In genomic region chr9:14750901-14751502, GRCm38 (mm10) we compare ENCODE assay signal across 8 mouse cellular contexts. TPM values are rescaled to one million over a fixed set of nuclear protein-coding genes. Genes with fewer than 3 reads are reported as not detected.
DNase-seq lines count a peak whose midpoint lies in the region; ATAC-seq and TF ChIP-seq lines count a peak whose summit lies in the region.

No protein-coding gene starts in this region.

- WGBS in kidney, postnatal 0 days: 66% methylated on average over 42 of the region's 42 CpGs
- 56% methylated on average over 42 of the region's 42 CpGs for WGBS in hindbrain, embryonic 11.5 days

- ATAC-seq in kidney, postnatal 0 days (replicated peaks; ENCODE audit: low FRiP score, low read depth): peak; percentile 18; the same call in 1 of the 2 replicates
- peak; percentile 7 for ATAC-seq in hindbrain, embryonic 11.5 days (ENCODE audit: low FRiP score)
- ATAC-seq in megakaryocyte-erythroid progenitor cell, adult 5-6 weeks (replicated peaks; ENCODE audit: low FRiP score, low TSS enrichment, poor library complexity, severe bottlenecking): no peak
- no peak for ATAC-seq in cerebellum, adult (ENCODE audit: insufficient number of reproducible peaks, low FRiP score, low TSS enrichment)

- H3K4me1 ChIP-seq in kidney, postnatal 0 days (replicated peaks; ENCODE audit: insufficient read depth, low read length): peaks cover 11% of the 10 kb centered on the region
- H3K4me1 ChIP-seq in cortical plate, adult 2 months (ENCODE audit: control insufficient read depth, insufficient read depth, low read length): no peaks in the 10 kb centered on the region
- peaks cover 3% of the 10 kb centered on the region; the same call in 1 of the 2 replicates for H3K4me1 ChIP-seq in hindbrain, embryonic 11.5 days (replicated peaks; ENCODE audit: control insufficient read depth, insufficient read depth, low read length)

- TF ChIP-seq POLR2A in cortical plate, adult 2 months (IDR thresholded peaks at IDR 0.05; ENCODE audit: extremely low read depth, insufficient read depth, low read length): no peak

- TF ChIP-seq CTCF in kidney, postnatal 0 days (IDR thresholded peaks at IDR 0.05; ENCODE audit: low read depth): no peak
- no peak for TF ChIP-seq CTCF in cortical plate, adult 2 months (IDR thresholded peaks at IDR 0.05; ENCODE audit: extremely low read depth, insufficient read depth, low read length)

- DNase-seq in kidney, postnatal 0 days (ENCODE audit: low spot score): no peak
- no peak for DNase-seq in kidney, adult 11 months
- DNase-seq in hindbrain, embryonic 11.5 days (ENCODE audit: low spot score): no peak
- DNase-seq in lung, postnatal 10 days: peak; percentile 16
- no peak for DNase-seq in embryo, embryonic 10 days (ENCODE audit: low spot score)

- peak overlapping the region; percentile 49 for H3K4me3 ChIP-seq in kidney, postnatal 0 days (replicated peaks; ENCODE audit: low read depth, low read length)
- peak overlapping the region; percentile 18; the same call in 1 of the 2 replicates for H3K4me3 ChIP-seq in cortical plate, adult 2 months (ENCODE audit: insufficient read depth, low read length)
- peak overlapping the region; percentile 43 for H3K4me3 ChIP-seq in hindbrain, embryonic 11.5 days (ENCODE audit: low read depth, low read length)

- no peaks in the 10 kb centered on the region for H3K36me3 ChIP-seq in kidney, postnatal 0 days (ENCODE audit: insufficient read depth, low read length)
- no peaks in the 10 kb centered on the region for H3K36me3 ChIP-seq in hindbrain, embryonic 11.5 days (ENCODE audit: control insufficient read depth, insufficient read depth, low read length)

- peak overlapping the region; percentile 56 for H3K9ac ChIP-seq in kidney, postnatal 0 days (ENCODE audit: low read depth, low read length)
- H3K9ac ChIP-seq in hindbrain, embryonic 11.5 days (ENCODE audit: low read depth, low read length): peak overlapping the region; percentile 55; the same call in 1 of the 2 replicates

- H3K4me2 ChIP-seq in kidney, postnatal 0 days (ENCODE audit: low read length): peak overlapping the region; percentile 95
- peak overlapping the region; percentile 74 for H3K4me2 ChIP-seq in hindbrain, embryonic 11.5 days (replicated peaks; ENCODE audit: low read depth, low read length)

- no peaks in the 10 kb centered on the region for H3K9me3 ChIP-seq in kidney, postnatal 0 days (replicated peaks; ENCODE audit: low read length)
- no peaks in the 10 kb centered on the region for H3K9me3 ChIP-seq in hindbrain, embryonic 11.5 days (ENCODE audit: control insufficient read depth, low read length)

- H3K27me3 ChIP-seq in kidney, postnatal 0 days (ENCODE audit: insufficient read depth, low read length): no peaks in the 10 kb centered on the region
- H3K27me3 ChIP-seq in hindbrain, embryonic 11.5 days (ENCODE audit: control insufficient read depth, insufficient read depth, low read length): peaks cover 10% of the 10 kb centered on the region; the same call in 1 of the 2 replicates

- H3K27ac ChIP-seq in kidney, postnatal 0 days: no peak overlapping the region
- H3K27ac ChIP-seq in cortical plate, adult 2 months (ENCODE audit: insufficient read depth, low read length): no peak overlapping the region
- no peak overlapping the region for H3K27ac ChIP-seq in hindbrain, embryonic 11.5 days (ENCODE audit: low read depth, low read length)

RNA-seq across cellular contexts. Expression of gene Fut4, which starts 1.2 kb away (rescaled TPM):
- 2.9 and 3.2 TPM in 2 replicates for polyA plus RNA-seq in kidney, postnatal 0 days (2015; fragmentation: Nextera tagmentation; extraction: Ambion mirVana)
- polyA plus RNA-seq in cortical plate, adult 2 months (2012; rRNA removed): 0.11 and 0.15 TPM in 2 replicates
- polyA plus RNA-seq in hindbrain, embryonic 11.5 days (2014; fragmentation: Nextera tagmentation; extraction: Ambion mirVana): 1.5 and 2.4 TPM in 2 replicates
- total RNA-seq in megakaryocyte-erythroid progenitor cell, adult 5-6 weeks (2014; fragmentation: Nextera tagmentation): 0.48 and 0.72 TPM in 2 replicates
- 0.57 and 1.1 TPM in 2 replicates for total RNA-seq in megakaryocyte-erythroid progenitor cell, adult 5-6 weeks (2017)

RNA-seq across cellular contexts. Expression of gene Piwil4, which starts 10.5 kb away (rescaled TPM):
- 0.08 and 0.11 TPM in 2 replicates for polyA plus RNA-seq in kidney, postnatal 0 days (2015; fragmentation: Nextera tagmentation; extraction: Ambion mirVana)
- 0.06 TPM in 1 of 2 replicates, not detected in the other for polyA plus RNA-seq in cortical plate, adult 2 months (2012; rRNA removed)
- 0.62 and 0.77 TPM in 2 replicates for polyA plus RNA-seq in hindbrain, embryonic 11.5 days (2014; fragmentation: Nextera tagmentation; extraction: Ambion mirVana)
- not detected in 2 replicates for total RNA-seq in megakaryocyte-erythroid progenitor cell, adult 5-6 weeks (2014; fragmentation: Nextera tagmentation)
- not detected in 2 replicates for total RNA-seq in megakaryocyte-erythroid progenitor cell, adult 5-6 weeks (2017)

RNA-seq across cellular contexts. Expression of gene 1700012B09Rik, which starts 19.8 kb away (rescaled TPM):
- polyA plus RNA-seq in kidney, postnatal 0 days (2015; fragmentation: Nextera tagmentation; extraction: Ambion mirVana): not detected in 2 replicates
- polyA plus RNA-seq in cortical plate, adult 2 months (2012; rRNA removed): 0.69 TPM in 1 of 2 replicates, not detected in the other
- polyA plus RNA-seq in hindbrain, embryonic 11.5 days (2014; fragmentation: Nextera tagmentation; extraction: Ambion mirVana): 5.5 and 5.9 TPM in 2 replicates
- not detected in 2 replicates for total RNA-seq in megakaryocyte-erythroid progenitor cell, adult 5-6 weeks (2014; fragmentation: Nextera tagmentation)
- total RNA-seq in megakaryocyte-erythroid progenitor cell, adult 5-6 weeks (2017): not detected in 2 replicates

RNA-seq across cellular contexts. Expression of gene Mre11a, which starts 33.5 kb away (rescaled TPM):
- polyA plus RNA-seq in kidney, postnatal 0 days (2015; fragmentation: Nextera tagmentation; extraction: Ambion mirVana): 14.4 and 15.5 TPM in 2 replicates
- polyA plus RNA-seq in cortical plate, adult 2 months (2012; rRNA removed): 6.3 and 6.5 TPM in 2 replicates
- polyA plus RNA-seq in hindbrain, embryonic 11.5 days (2014; fragmentation: Nextera tagmentation; extraction: Ambion mirVana): 34.4 and 35.7 TPM in 2 replicates
- total RNA-seq in megakaryocyte-erythroid progenitor cell, adult 5-6 weeks (2014; fragmentation: Nextera tagmentation): 45.2 and 62.0 TPM in 2 replicates
- total RNA-seq in megakaryocyte-erythroid progenitor cell, adult 5-6 weeks (2017): 85.7 and 119 TPM in 2 replicates

RNA-seq across cellular contexts. Expression of gene Ankrd49, which starts 33.7 kb away (rescaled TPM):
- polyA plus RNA-seq in kidney, postnatal 0 days (2015; fragmentation: Nextera tagmentation; extraction: Ambion mirVana): 40.1 and 40.7 TPM in 2 replicates
- 12.1 and 12.4 TPM in 2 replicates for polyA plus RNA-seq in cortical plate, adult 2 months (2012; rRNA removed)
- polyA plus RNA-seq in hindbrain, embryonic 11.5 days (2014; fragmentation: Nextera tagmentation; extraction: Ambion mirVana): 56.1 and 59.2 TPM in 2 replicates
- 45.8 and 47.3 TPM in 2 replicates for total RNA-seq in megakaryocyte-erythroid progenitor cell, adult 5-6 weeks (2014; fragmentation: Nextera tagmentation)
- 52.2 and 76.9 TPM in 2 replicates for total RNA-seq in megakaryocyte-erythroid progenitor cell, adult 5-6 weeks (2017)

Comparison
In these comparisons a context has a peak if more than half of its experiments do, and no peak if none do; other contexts are left out.
1. ATAC-seq: peak in kidney, postnatal 0 days (single experiment) and hindbrain, embryonic 11.5 days (single experiment); none in megakaryocyte-erythroid progenitor cell, adult 5-6 weeks (single experiment) and cerebellum, adult (single experiment).
2. Peak in every context shown above with its lines, with median percentiles within 50 percentile points of each other: H3K4me3 ChIP-seq.